In the genomic region with DNA sequence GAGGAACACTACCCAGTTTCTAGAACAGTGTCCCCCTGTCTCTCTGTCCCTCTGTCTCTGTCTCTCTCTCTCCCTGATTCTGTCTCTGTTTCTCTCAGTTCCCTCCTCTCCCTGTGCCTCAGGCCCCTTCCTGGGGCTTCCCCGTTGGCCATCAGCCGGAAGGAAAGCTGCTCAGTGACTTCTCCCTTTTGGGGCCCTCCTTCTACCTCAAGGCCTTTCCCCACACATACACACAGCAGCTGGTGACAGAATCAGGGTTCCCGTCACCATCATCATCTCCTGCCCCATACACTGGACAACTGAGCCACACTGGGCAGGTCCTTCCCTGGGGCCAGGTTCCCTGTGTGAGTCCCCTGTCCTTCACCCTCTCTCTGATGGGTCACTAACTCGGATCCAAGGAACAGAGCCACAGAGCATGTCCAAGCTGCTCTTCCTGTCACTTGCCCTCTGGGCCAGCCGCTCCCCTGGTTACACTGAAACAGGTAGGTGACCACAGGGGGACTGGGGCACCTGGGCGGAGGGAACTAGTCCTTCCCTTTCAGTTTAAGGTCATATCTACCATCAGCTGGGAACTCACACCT, we compare ENCODE assay signal across 10 mouse cellular contexts. TPM values are rescaled to one million over a fixed set of nuclear protein-coding genes. Genes with fewer than 3 reads are reported as not detected.
DNase-seq lines count a peak whose midpoint lies in the region; ATAC-seq and TF ChIP-seq lines count a peak whose summit lies in the region.
"Had no signal": no experiment of that assay in that cellular context is flagged by ENCODE, and none has a peak within 500 bp of the region (broad histone marks: within the 10 kb centered on the region; RNA-seq: fewer than 3 reads in every experiment).

TSS of gene Ebi3 (plus strand) at position 194 of the 581 bp plus-strand sequence.

- in situ Hi-C loops in ES-E14 (cut with MboI; ENCODE audit: low sequenced_read_pairs in 2 of 2, unreplicated experiment in 2 of 2), result no loop called here

- no peaks in the 10 kb centered on the region for H3K36me3 ChIP-seq in ES-E14 (ENCODE audit: control insufficient read depth, insufficient read depth, low read length, poor library complexity, severe bottlenecking)
- H3K36me3 ChIP-seq in macrophage (ENCODE audit: inconsistent target), result peaks cover 3% of the 10 kb centered on the region
- no peaks in the 10 kb centered on the region for H3K36me3 ChIP-seq in midbrain, postnatal 0 days (ENCODE audit: insufficient read depth, low read length)
- H3K36me3 ChIP-seq in midbrain, embryonic 11.5 days (ENCODE audit: control insufficient read depth, insufficient read depth, low read length), result no peaks in the 10 kb centered on the region
- H3K36me3 ChIP-seq: embryonic facial prominence, embryonic 12.5 days had no signal

- DNase-seq in heart, adult 11 months, result peak; percentile 96
- no peak for DNase-seq in heart, postnatal 36 days
- DNase-seq in 416B (ENCODE audit: low read depth) (peak; percentile 48), ES-E14 (ENCODE audit: low read depth, low spot score) (no peak)
- DNase-seq in midbrain, postnatal 0 days (ENCODE audit: low spot score), result no peak
- no peak for DNase-seq in midbrain, embryonic 11.5 days (ENCODE audit: low spot score, missing footprints)

- H3K79me2 ChIP-seq in macrophage (ENCODE audit: inconsistent target), result peaks cover 7% of the 10 kb centered on the region; the same call in 1 of the 2 replicates

- H3K9me3 ChIP-seq in ES-E14 (ENCODE audit: control insufficient read depth, insufficient read depth, low read depth, low read length), result no peaks in the 10 kb centered on the region
- no peaks in the 10 kb centered on the region for H3K9me3 ChIP-seq in midbrain, postnatal 0 days (ENCODE audit: low read length)
- H3K9me3 ChIP-seq in midbrain, embryonic 11.5 days (ENCODE audit: control insufficient read depth, low read length), result no peaks in the 10 kb centered on the region
- H3K9me3 ChIP-seq: embryonic facial prominence, embryonic 12.5 days had no signal

- no peak within 1 kb of the TSS for H3K4me3 ChIP-seq in ES-E14 (ENCODE audit: insufficient read depth in 1 of 2, low read depth in 1 of 2, low read length in 2 of 2, poor library complexity in 1 of 2, severe bottlenecking in 1 of 2)
- peak within 1 kb of the TSS; percentile 28 for H3K4me3 ChIP-seq in macrophage (ENCODE audit: inconsistent target)
- no peak within 1 kb of the TSS for H3K4me3 ChIP-seq in midbrain, postnatal 0 days (ENCODE audit: low read depth, low read length)
- H3K4me3 ChIP-seq in midbrain, embryonic 11.5 days (ENCODE audit: low read depth, low read length), result no peak within 1 kb of the TSS
- H3K4me3 ChIP-seq: embryonic facial prominence, embryonic 12.5 days had no signal

- H3K4me2 ChIP-seq in midbrain, postnatal 0 days (ENCODE audit: low read depth, low read length, poor library complexity, severe bottlenecking), result no peak within 1 kb of the TSS
- H3K4me2 ChIP-seq in midbrain, embryonic 11.5 days, result no peak within 1 kb of the TSS
- H3K4me2 ChIP-seq: embryonic facial prominence, embryonic 12.5 days; hindbrain, embryonic 14.5 days had no signal

- peaks cover 9 to 37% of the 10 kb centered on the region in 2 experiments for H3K4me1 ChIP-seq in ES-E14 (ENCODE audit: control insufficient read depth in 2 of 2, insufficient read depth in 2 of 2, low read length in 2 of 2, poor library complexity in 1 of 2)
- no peaks in the 10 kb centered on the region for H3K4me1 ChIP-seq in midbrain, postnatal 0 days (ENCODE audit: insufficient read depth, low read length)
- peaks cover 10% of the 10 kb centered on the region for H3K4me1 ChIP-seq in midbrain, embryonic 11.5 days (ENCODE audit: control insufficient read depth, insufficient read depth, low read length)

- intact Hi-C loops in heart, postnatal 36 days (cut with DNase I), result no loop called here

- TF ChIP-seq CTCF in midbrain, postnatal 0 days (IDR thresholded peaks at IDR 0.05), result no peak

- 10% methylated on average over 6 of the region's 6 CpGs for WGBS in macrophage (ENCODE audit: missing documents)
- 81% methylated on average over 6 of the region's 6 CpGs for WGBS in midbrain, postnatal 0 days
- WGBS in midbrain, embryonic 11.5 days, result 74% methylated on average over 6 of the region's 6 CpGs

- no peak within 1 kb of the TSS for H3K9ac ChIP-seq in ES-E14 (ENCODE audit: insufficient read depth, low read depth, low read length, poor library complexity, severe bottlenecking)
- H3K9ac ChIP-seq in midbrain, postnatal 0 days (replicated peaks; ENCODE audit: low read length, poor library complexity, severe bottlenecking), result no peak within 1 kb of the TSS
- H3K9ac ChIP-seq in midbrain, embryonic 11.5 days (ENCODE audit: low read length), result no peak within 1 kb of the TSS
- H3K9ac ChIP-seq: embryonic facial prominence, embryonic 12.5 days; hindbrain, embryonic 14.5 days had no signal

- H3K27ac ChIP-seq in ES-E14 (ENCODE audit: insufficient read depth, low read depth, low read length, poor library complexity, severe bottlenecking) (peak within 1 kb of the TSS; percentile 7; the same call in 1 of the 2 replicates), macrophage (peak within 1 kb of the TSS; percentile 75)
- no peak within 1 kb of the TSS for H3K27ac ChIP-seq in midbrain, postnatal 0 days (ENCODE audit: low read depth, low read length)
- H3K27ac ChIP-seq in midbrain, embryonic 11.5 days (ENCODE audit: low read depth, low read length), result no peak within 1 kb of the TSS
- H3K27ac ChIP-seq: embryonic facial prominence, embryonic 12.5 days; hindbrain, embryonic 14.5 days had no signal

- ATAC-seq in midbrain, postnatal 0 days (ENCODE audit: low FRiP score), result no peak
- no peak for ATAC-seq in midbrain, embryonic 11.5 days (ENCODE audit: low FRiP score)
- ATAC-seq in erythroid progenitor cell, adult 5-6 weeks (replicated peaks; ENCODE audit: low FRiP score, poor library complexity, severe bottlenecking), result no peak

- no peaks in the 10 kb centered on the region for H3K27me3 ChIP-seq in midbrain, postnatal 0 days (ENCODE audit: insufficient read depth, low read length)
- no peaks in the 10 kb centered on the region for H3K27me3 ChIP-seq in midbrain, embryonic 11.5 days (ENCODE audit: control insufficient read depth, insufficient read depth, low read length)

TF ChIP-seq in ES-E14, 5 proteins besides CTCF, POLR2A, EP300 and RAD21:
- TF ChIP-seq MAFK (IDR thresholded peaks at IDR 0.05; ENCODE audit: insufficient read depth, low read depth, low read length), result no peak
- TF ChIP-seq CHD2 (IDR thresholded peaks at IDR 0.05; ENCODE audit: low read depth, low read length), result no peak
- no peak for TF ChIP-seq ZNF384 (IDR thresholded peaks at IDR 0.05; ENCODE audit: low read depth, low read length)
- TF ChIP-seq HCFC1 (IDR thresholded peaks at IDR 0.05; ENCODE audit: borderline replicate concordance, insufficient read depth, low read length), result no peak
- TF ChIP-seq ZC3H11A (IDR thresholded peaks at IDR 0.05; ENCODE audit: borderline replicate concordance, low read depth, low read length), result no peak

RNA-seq across cellular contexts. Expression of gene Ebi3, which starts in this region (rescaled TPM):
- 1 to 10 TPM in 1 of 2 experiments, under 1 TPM in 1; 0.78 to 1.6 TPM for total RNA-seq in heart, postnatal 36 days (2021)
- total RNA-seq in ES-E14 (2012; rRNA removed), result 0.49 and 0.74 TPM in 2 replicates
- total RNA-seq in macrophage (2018; cell fraction: chromatin; rRNA removed), result 100 to 1,000 TPM in 4 of 26 experiments, 10 to 100 TPM in 20, 1 to 10 TPM in 2; 5.9 to 185 (median 55.3) TPM
- total RNA-seq in macrophage (2018; cell fraction: cytosol; rRNA removed), result 100 to 1,000 TPM in 19 of 26 experiments, 10 to 100 TPM in 7; 78.9 to 400 (median 225) TPM
- total RNA-seq in macrophage (2018; cell fraction: nucleus; rRNA removed), result 100 to 1,000 TPM in 21 of 26 experiments, 10 to 100 TPM in 5; 45.0 to 322 (median 170) TPM
- 47.4 to 91.9 TPM (median 63.3 TPM) in 3 replicates for polyA plus RNA-seq in macrophage (2018)
- 2.5 and 3.0 TPM in 2 replicates for total RNA-seq in midbrain, postnatal 0 days (2014; rRNA removed)
- 7.4 and 8.2 TPM in 2 replicates for polyA plus RNA-seq in midbrain, postnatal 0 days (2015; fragmentation: Nextera tagmentation; extraction: Ambion mirVana)
- 2.1 and 2.7 TPM in 2 replicates for polyA plus RNA-seq in midbrain, embryonic 11.5 days (2014; fragmentation: Nextera tagmentation; extraction: Ambion mirVana)
- 5.4 and 6.8 TPM in 2 replicates for total RNA-seq in erythroid progenitor cell, adult 5-6 weeks (2015; ENCODE audit: low replicate concordance)
- 4.0 and 16.4 TPM in 2 replicates for total RNA-seq in erythroid progenitor cell, adult 5-6 weeks (2017; ENCODE audit: low replicate concordance)

Comparison
In these comparisons a context has a peak if more than half of its experiments do, and no peak if none do; other contexts are left out.
1. DNase-seq: peak in heart, adult 11 months (single experiment) and 416B (single experiment); none in heart, postnatal 36 days (0 of 2), ES-E14 (single experiment), midbrain, postnatal 0 days (single experiment) and midbrain, embryonic 11.5 days (single experiment).
2. H3K27ac ChIP-seq: peak in ES-E14 (single experiment) and macrophage (single experiment); none in midbrain, postnatal 0 days (single experiment) and midbrain, embryonic 11.5 days (single experiment).